Mouse (Mus musculus) bone marrow, adult 2 months (tissue): ENCODE data around the gene Tmem245.

Source experiments
- CTCF ChIP-seq: fragments of 200-500 bp; IDR thresholded peaks from 2 replicates; pipeline ENCODE4 v1.5.1; 2011; ENCODE audit warnings: low read length, control low read depth; ENCODE audit not compliant: control insufficient read depth, insufficient read depth
- POLR2A ChIP-seq: fragments of 200-500 bp; IDR thresholded peaks from 2 replicates; pipeline ENCODE4 v1.6.1; 2011; ENCODE audit warnings: low read depth, mild to moderate bottlenecking, control low read depth, low read length, borderline replicate concordance; ENCODE audit not compliant: control insufficient read depth

GRCm38 (mm10) chr4:56892501-56893115 is 54.6 kb downstream of the Tmem245 start:
- TF ChIP-seq POLR2A (no peak), CTCF (no peak)
